Mouse (Mus musculus) hindbrain, embryonic 14.5 days (tissue): ENCODE measurements around the gene Sppl3. TPM values are rescaled to one million over a fixed set of nuclear protein-coding genes. Genes with fewer than 3 reads are reported as not detected.

Source experiments
- ATAC-seq: fragments of 200-750 bp; cut with Nextera tagmentation; 2 replicates; pipeline ENCODE4 v1.8.0; 2017; ENCODE audit warnings: moderate number of reproducible peaks, mild to moderate bottlenecking, moderate TSS enrichment, moderate library complexity; ENCODE audit not compliant: low FRiP score
- DNase-seq: peaks from one replicate; pipeline ENCODE4 v3.0.0-alpha.2; 2015; ENCODE audit warnings: low spot score
- H3K27ac ChIP-seq: fragments of 300-500 bp; sonication (generic); 2 replicates; pipeline ENCODE4 v1.5.1; 2014; ENCODE audit warnings: mild to moderate bottlenecking, moderate library complexity
- H3K27me3 ChIP-seq: fragments of 300-500 bp; sonication (generic); 2 replicates; pipeline ENCODE4 v1.6.1; 2014; ENCODE audit warnings: mild to moderate bottlenecking, low read length, mixed read lengths; ENCODE audit not compliant: control insufficient read depth, insufficient read depth
- H3K36me3 ChIP-seq: fragments of 300-500 bp; sonication (generic); replicated peaks from 2 replicates; pipeline ENCODE4 v1.6.1; 2014; ENCODE audit not compliant: control insufficient read depth, insufficient read depth
- H3K4me1 ChIP-seq: fragments of 300-500 bp; sonication (generic); replicated peaks from 2 replicates; pipeline ENCODE4 v1.6.1; 2014; ENCODE audit warnings: antibody characterized with exemption, low read length, mixed read lengths; ENCODE audit not compliant: control insufficient read depth, insufficient read depth
- H3K4me2 ChIP-seq: fragments of 300-500 bp; sonication (generic); replicated peaks from 2 replicates; pipeline ENCODE4 v1.6.1; 2014; ENCODE audit warnings: mild to moderate bottlenecking, moderate library complexity
- H3K4me3 ChIP-seq: fragments of 300-500 bp; sonication (generic); replicated peaks from 2 replicates; pipeline ENCODE4 v1.5.1; 2014; ENCODE audit warnings: mild to moderate bottlenecking, low read length
- H3K9ac ChIP-seq: fragments of 300-500 bp; sonication (generic); 2 replicates; pipeline ENCODE4 v1.6.1; 2014
- H3K9me3 ChIP-seq: fragments of 300-500 bp; sonication (generic); 2 replicates; pipeline ENCODE4 v1.6.1; 2016; ENCODE audit warnings: low read length; ENCODE audit not compliant: control insufficient read depth
- WGBS: fragments of 180-500 bp; shearing (Covaris S2); extraction: QIAGEN DNeasy Blood & Tissue Kit; methylation state at CpG from one replicate; pipeline ENCODE4 v1.1.7; 2014; 5-methylcytosine and 5-hydroxymethylcytosine counted together
- polyA plus RNA-seq: library from polyadenylated mRNA; unstranded; fragments of >200 nt; fragmentation: Nextera tagmentation; extraction: Ambion mirVana; gene quantifications from 2 replicates; pipeline ENCODE4 v1.2.1, GENCODE M21; 2014

Sppl3 gene
- 30.1 and 31.5 TPM in 2 replicates for polyA plus RNA-seq

DNA sequence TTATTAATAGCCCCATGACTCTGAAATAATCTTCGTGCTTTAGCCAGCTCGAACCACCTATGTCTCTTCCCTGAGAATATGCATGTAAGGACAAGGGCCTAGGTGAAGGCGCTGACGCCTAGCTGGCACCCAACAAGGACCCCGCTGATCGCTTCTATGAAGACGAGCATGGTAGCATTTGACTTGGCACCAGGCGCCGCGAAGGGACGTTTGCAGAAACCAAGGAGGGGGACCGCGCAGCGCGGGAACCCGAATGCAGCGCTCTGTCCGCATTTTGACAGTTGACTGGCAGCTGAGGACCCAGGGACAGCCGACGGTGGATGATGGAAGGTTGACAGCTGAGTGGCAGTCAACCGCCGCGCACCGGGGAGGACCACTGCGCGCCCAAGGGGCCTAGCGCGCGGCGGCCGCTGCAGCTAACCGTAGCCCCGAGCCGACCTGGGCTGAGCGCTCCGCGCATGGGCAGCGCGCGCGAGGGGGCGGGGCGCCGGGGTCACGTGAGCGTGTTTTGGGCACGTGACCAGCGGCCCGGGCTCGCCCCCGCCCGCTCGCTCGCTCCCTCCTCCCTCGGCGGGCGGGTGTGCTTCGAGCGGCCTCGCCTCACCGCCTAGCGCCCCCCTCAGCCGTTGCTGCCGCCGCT, at the start of gene Sppl3:
Gene Sppl3, plus strand, starts transcription at position 561 of the 640 bp plus-strand sequence.
- H3K9me3 ChIP-seq, result no peaks in the 10 kb centered on the region
- H3K27me3 ChIP-seq, result no peaks in the 10 kb centered on the region
- H3K4me1 ChIP-seq, result peaks cover 26% of the 10 kb centered on the region
- H3K9ac ChIP-seq, result peak within 1 kb of the TSS; percentile 92
- peak within 1 kb of the TSS; percentile 91 for H3K27ac ChIP-seq
- peak within 1 kb of the TSS; percentile 78 for H3K4me3 ChIP-seq
- peak; percentile 89 for ATAC-seq
- no peaks in the 10 kb centered on the region for H3K36me3 ChIP-seq
- 1% methylated on average over 51 of the region's 65 CpGs for WGBS
- DNase-seq, result peak; percentile 97
- peak within 1 kb of the TSS; percentile 76 for H3K4me2 ChIP-seq

DNA sequence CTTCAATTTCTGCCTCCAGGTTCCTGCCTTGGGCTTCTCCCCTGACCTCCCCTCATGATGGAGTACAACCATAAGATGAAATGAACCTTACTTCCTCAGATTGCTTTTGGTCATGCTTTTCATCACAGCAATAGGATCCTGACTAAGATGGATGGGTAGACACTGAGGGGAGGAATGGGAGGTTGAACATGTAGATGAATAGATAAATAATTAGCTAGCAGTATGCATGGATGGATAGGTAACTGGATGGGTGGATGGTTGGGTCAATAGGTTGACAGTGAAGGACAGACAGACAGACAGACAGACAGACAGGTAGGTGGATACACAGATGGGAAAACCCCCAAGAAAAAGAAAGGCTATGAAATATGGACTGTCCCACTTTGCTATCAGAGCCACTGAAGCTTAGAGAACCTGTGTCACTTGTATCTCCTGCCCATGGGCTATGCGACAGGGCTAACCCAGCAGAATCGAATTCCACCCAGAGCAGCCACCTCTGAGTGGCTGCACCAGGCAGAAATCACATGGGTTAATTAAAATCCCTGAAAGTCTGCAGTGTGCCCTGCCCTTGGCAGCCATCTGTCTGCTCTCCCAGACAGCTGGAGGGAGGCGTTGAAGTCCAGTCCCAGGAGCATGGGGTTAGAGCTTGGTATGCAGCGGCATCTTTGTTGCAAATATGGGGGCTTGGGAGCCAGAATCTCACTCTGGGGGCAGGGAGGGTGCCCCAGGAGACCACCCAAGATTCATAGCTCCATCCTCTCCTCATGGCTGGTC, 49.2 kb upstream of the Sppl3 start:
- ATAC-seq, result no peak
- Histone ChIP-seq H3K9ac (no peak overlapping the region), H3K4me1 (no peaks in the 10 kb centered on the region), H3K4me2 (no peak overlapping the region), H3K27me3 (no peaks in the 10 kb centered on the region), H3K9me3 (no peaks in the 10 kb centered on the region), H3K36me3 (no peaks in the 10 kb centered on the region), H3K27ac (no peak overlapping the region), H3K4me3 (no peak overlapping the region)
- no peak for DNase-seq
- WGBS, result 30% methylated on average over 4 of the region's 4 CpGs

GRCm38 (mm10) chr5:114964315-114964966, 46.5 kb upstream of the Sppl3 start:
- H3K36me3 ChIP-seq, result no peaks in the 10 kb centered on the region
- whole genome bisulfite sequencing, result 75% methylated on average over 7 of the region's 7 CpGs
- H3K27ac ChIP-seq, result no peak overlapping the region
- DNase-seq (no peak), ATAC-seq (no peak)
- peaks cover 12% of the 10 kb centered on the region; the same call in 1 of the 2 replicates for H3K27me3 ChIP-seq
- no peaks in the 10 kb centered on the region for H3K4me1 ChIP-seq
- H3K9ac ChIP-seq, result no peak overlapping the region
- H3K4me2 ChIP-seq, result no peak overlapping the region
- no peak overlapping the region for H3K4me3 ChIP-seq
- no peaks in the 10 kb centered on the region for H3K9me3 ChIP-seq

GRCm38 (mm10) chr5:114964967-114965898, 45.7 kb upstream of the Sppl3 start:
- no peak overlapping the region for H3K27ac ChIP-seq
- no peak overlapping the region for H3K9ac ChIP-seq
- H3K4me1 ChIP-seq, result no peaks in the 10 kb centered on the region
- WGBS, result 70% methylated on average over 17 of the region's 17 CpGs
- H3K36me3 ChIP-seq, result no peaks in the 10 kb centered on the region
- no peak overlapping the region for H3K4me2 ChIP-seq
- H3K9me3 ChIP-seq, result no peaks in the 10 kb centered on the region
- peaks cover 12% of the 10 kb centered on the region; the same call in 1 of the 2 replicates for H3K27me3 ChIP-seq
- DNase-seq (no peak), ATAC-seq (no peak)
- H3K4me3 ChIP-seq, result no peak overlapping the region

- DNase-seq (no peak), ATAC-seq (no peak)
- Histone ChIP-seq H3K27ac (no peak overlapping the region), H3K9ac (no peak overlapping the region), H3K27me3 (peaks cover 12% of the 10 kb centered on the region; the same call in 1 of the 2 replicates), H3K9me3 (no peaks in the 10 kb centered on the region), H3K4me2 (no peak overlapping the region), H3K4me1 (no peaks in the 10 kb centered on the region), H3K4me3 (no peak overlapping the region), H3K36me3 (no peaks in the 10 kb centered on the region)
- 36% methylated on average over 14 of the region's 14 CpGs for WGBS
Observed at GRCm38 (mm10) chr5:114967523-114968268, 43.2 kb upstream of the Sppl3 start.

GRCm38 (mm10) chr5:114968651-114969050, 42.3 kb upstream of the Sppl3 start:
- WGBS, result 16% methylated on average over 7 of the region's 7 CpGs
- DNase-seq, result no peak
- Histone ChIP-seq H3K4me1 (no peaks in the 10 kb centered on the region), H3K9ac (no peak overlapping the region), H3K27me3 (peaks cover 12% of the 10 kb centered on the region; the same call in 1 of the 2 replicates), H3K4me2 (no peak overlapping the region), H3K27ac (no peak overlapping the region), H3K9me3 (no peaks in the 10 kb centered on the region), H3K36me3 (no peaks in the 10 kb centered on the region), H3K4me3 (no peak overlapping the region)
- no peak for ATAC-seq

DNA sequence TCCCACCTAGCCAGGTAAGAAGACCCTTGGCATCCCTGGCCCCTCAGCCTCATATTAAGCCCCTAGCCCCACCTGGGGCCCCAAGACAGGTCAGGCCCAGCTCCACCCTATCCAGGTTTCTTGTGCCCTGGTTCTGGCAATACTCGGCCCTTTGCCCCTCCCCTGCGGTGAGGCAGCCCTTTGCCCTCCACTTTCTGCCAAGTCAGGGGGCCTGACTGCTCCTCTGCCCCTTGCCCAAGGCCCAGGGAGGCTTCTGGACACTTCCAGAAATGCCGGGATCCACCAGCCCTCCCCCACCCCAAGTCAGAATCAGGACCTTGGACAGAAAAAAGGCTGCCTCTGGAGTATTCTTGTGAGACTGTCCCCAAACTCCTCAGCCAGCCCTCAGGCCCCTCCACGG, 41.9 kb upstream of the Sppl3 start:
- 17% methylated on average over 4 of the region's 4 CpGs for WGBS

GRCm38 (mm10) chr5:114969609-114970215, 41.2 kb upstream of the Sppl3 start:
- Histone ChIP-seq H3K9ac (no peak overlapping the region), H3K4me2 (no peak overlapping the region), H3K4me3 (no peak overlapping the region), H3K9me3 (no peaks in the 10 kb centered on the region), H3K4me1 (no peaks in the 10 kb centered on the region), H3K27ac (no peak overlapping the region), H3K27me3 (peaks cover 12% of the 10 kb centered on the region; the same call in 1 of the 2 replicates), H3K36me3 (no peaks in the 10 kb centered on the region)
- DNase-seq (no peak), ATAC-seq (no peak)
- 46% methylated on average over 13 of the region's 13 CpGs for WGBS

More for the DNA sequence above, 41.9 kb upstream of the Sppl3 start:
- ATAC-seq (no peak), DNase-seq (no peak)
- Histone ChIP-seq H3K27ac (no peak overlapping the region), H3K9me3 (no peaks in the 10 kb centered on the region), H3K27me3 (peaks cover 12% of the 10 kb centered on the region; the same call in 1 of the 2 replicates), H3K36me3 (no peaks in the 10 kb centered on the region), H3K4me3 (no peak overlapping the region), H3K4me1 (no peaks in the 10 kb centered on the region), H3K4me2 (no peak overlapping the region), H3K9ac (no peak overlapping the region)
